Mouse (Mus musculus) heart, embryonic 15.5 days (tissue): Measurements from ENCODE around the gene Gpn2. TPM values are rescaled to one million over a fixed set of nuclear protein-coding genes. Genes with fewer than 3 reads are reported as not detected.

Experiments
- ATAC-seq: fragments of 200-750 bp; cut with Nextera tagmentation; replicated peaks from 2 replicates; pipeline ENCODE4 v1.8.0; 2017; ENCODE audit warnings: low read depth, moderate TSS enrichment; ENCODE audit not compliant: insufficient number of reproducible peaks, insufficient read depth, low FRiP score
- H3K27ac ChIP-seq: fragments of 300-500 bp; sonication (generic); 2 replicates; pipeline ENCODE4 v1.5.1; 2015; ENCODE audit warnings: mild to moderate bottlenecking, inconsistent platforms
- H3K27me3 ChIP-seq: fragments of 300-500 bp; sonication (generic); 2 replicates; pipeline ENCODE4 v1.6.1; 2015; ENCODE audit warnings: inconsistent platforms
- H3K36me3 ChIP-seq: fragments of 300-500 bp; sonication (generic); 2 replicates; pipeline ENCODE4 v1.6.1; 2015; ENCODE audit warnings: mild to moderate bottlenecking, inconsistent platforms
- H3K4me1 ChIP-seq: fragments of 300-500 bp; sonication (generic); replicated peaks from 2 replicates; pipeline ENCODE4 v1.6.1; 2015; ENCODE audit warnings: inconsistent platforms
- H3K4me2 ChIP-seq: fragments of 300-500 bp; sonication (generic); 2 replicates; pipeline ENCODE4 v1.6.1; 2015; ENCODE audit warnings: inconsistent platforms, mild to moderate bottlenecking, moderate library complexity
- H3K4me3 ChIP-seq: fragments of 300-500 bp; sonication (generic); 2 replicates; pipeline ENCODE4 v1.5.1; 2015; ENCODE audit warnings: mild to moderate bottlenecking, inconsistent platforms
- H3K9ac ChIP-seq: fragments of 300-500 bp; sonication (generic); 2 replicates; pipeline ENCODE4 v1.6.1; 2015; ENCODE audit warnings: mild to moderate bottlenecking, inconsistent platforms
- H3K9me3 ChIP-seq: fragments of 300-500 bp; sonication (generic); replicated peaks from 2 replicates; pipeline ENCODE4 v1.6.1; 2016; ENCODE audit warnings: inconsistent platforms
- WGBS: fragments of 180-500 bp; shearing (Covaris S2); methylation state at CpG from one replicate; pipeline ENCODE4 v1.1.7; 2015; ENCODE audit warnings: mixed read lengths; 5-methylcytosine and 5-hydroxymethylcytosine counted together
- polyA plus RNA-seq: library from polyadenylated mRNA; unstranded; fragments of >200 nt; fragmentation: Nextera tagmentation; extraction: Ambion mirVana; gene quantifications from 2 replicates; pipeline ENCODE4 v1.2.1, GENCODE M21; 2015

Gpn2 gene
- polyA plus RNA-seq, 1 experiment from 2014 or later, result 10.4 TPM

GRCm38 (mm10) chr4:133596084-133596483 is 11.9 kb downstream of the Gpn2 start:
- WGBS, result 74% methylated on average over 6 of the region's 6 CpGs
- no peak overlapping the region for H3K4me3 ChIP-seq

GRCm38 (mm10) chr4:133598616-133599015 is 14.5 kb downstream of the Gpn2 start:
- no peaks in the 10 kb centered on the region for H3K36me3 ChIP-seq
- peak overlapping the region; percentile 91 for H3K4me2 ChIP-seq
- peaks cover 39% of the 10 kb centered on the region for H3K27me3 ChIP-seq
- no peak overlapping the region; the same call in 1 of the 2 replicates for H3K4me3 ChIP-seq
- no peaks in the 10 kb centered on the region for H3K9me3 ChIP-seq
- no peak for ATAC-seq
- no peak overlapping the region; the same call in 1 of the 2 replicates for H3K27ac ChIP-seq
- peaks cover 19% of the 10 kb centered on the region for H3K4me1 ChIP-seq
- 50% methylated on average over 4 of the region's 4 CpGs for WGBS
- no peak overlapping the region for H3K9ac ChIP-seq

More at GRCm38 (mm10) chr4:133596084-133596483, 11.9 kb downstream of the Gpn2 start:
- ATAC-seq, result no peak
- Histone ChIP-seq H3K4me2 (no peak overlapping the region), H3K9me3 (no peaks in the 10 kb centered on the region), H3K27me3 (peaks cover 18% of the 10 kb centered on the region), H3K9ac (no peak overlapping the region), H3K27ac (no peak overlapping the region), H3K4me1 (peaks cover 14% of the 10 kb centered on the region), H3K36me3 (peaks cover 8% of the 10 kb centered on the region)

- peak overlapping the region; percentile 57; the same call in 1 of the 2 replicates for H3K27ac ChIP-seq
- WGBS, result 17% methylated on average over 7 of the region's 7 CpGs
- H3K27me3 ChIP-seq, result peaks cover 39% of the 10 kb centered on the region
Measured at GRCm38 (mm10) chr4:133599116-133599515, 15.0 kb downstream of the Gpn2 start.

GRCm38 (mm10) chr4:133599571-133600073 is 15.5 kb downstream of the Gpn2 start:
- H3K9me3 ChIP-seq, result no peaks in the 10 kb centered on the region
- H3K4me1 ChIP-seq, result peaks cover 19% of the 10 kb centered on the region
- peaks cover 4% of the 10 kb centered on the region; the same call in 1 of the 2 replicates for H3K36me3 ChIP-seq
- peaks cover 39% of the 10 kb centered on the region for H3K27me3 ChIP-seq
- H3K4me3 ChIP-seq, result peak overlapping the region; percentile 69
- H3K9ac ChIP-seq, result peak overlapping the region; percentile 68
- H3K4me2 ChIP-seq, result peak overlapping the region; percentile 91
- under 1% methylated on average over 50 of the region's 50 CpGs for WGBS
- ATAC-seq, result peak; percentile 95
- no peak overlapping the region for H3K27ac ChIP-seq

More at GRCm38 (mm10) chr4:133599116-133599515, 15.0 kb downstream of the Gpn2 start:
- H3K4me2 ChIP-seq, result peak overlapping the region; percentile 91
- no peaks in the 10 kb centered on the region for H3K9me3 ChIP-seq
- H3K4me1 ChIP-seq, result peaks cover 19% of the 10 kb centered on the region
- peak overlapping the region; percentile 69 for H3K4me3 ChIP-seq
- H3K9ac ChIP-seq, result peak overlapping the region; percentile 68
- no peak for ATAC-seq
- H3K36me3 ChIP-seq, result peaks cover 2% of the 10 kb centered on the region; the same call in 1 of the 2 replicates

- H3K4me1 ChIP-seq, result peaks cover 19% of the 10 kb centered on the region
- peak overlapping the region; percentile 91 for H3K4me2 ChIP-seq
- peak overlapping the region; percentile 69 for H3K4me3 ChIP-seq
- no peak for ATAC-seq
- peak overlapping the region; percentile 68 for H3K9ac ChIP-seq
- peaks cover 4% of the 10 kb centered on the region; the same call in 1 of the 2 replicates for H3K36me3 ChIP-seq
- peaks cover 39% of the 10 kb centered on the region for H3K27me3 ChIP-seq
- H3K27ac ChIP-seq, result no peak overlapping the region
- WGBS, result 13% methylated on average over 9 of the region's 9 CpGs
- no peaks in the 10 kb centered on the region for H3K9me3 ChIP-seq
Measured at GRCm38 (mm10) chr4:133600306-133600705, 16.1 kb downstream of the Gpn2 start.

- no peak within 1 kb of the TSS; the same call in 1 of the 2 replicates for H3K9ac ChIP-seq
- ATAC-seq, result no peak
Measured at GRCm38 (mm10) chr4:133601721-133602218, 17.6 kb downstream of the Gpn2 start, which contains the start of gene Sfn. Gene Sfn (minus strand): TSS chr4:133602168.

GRCm38 (mm10) chr4:133603056-133603455 is 18.9 kb downstream of the Gpn2 start:
- peaks cover 17% of the 10 kb centered on the region; the same call in 1 of the 2 replicates for H3K36me3 ChIP-seq
- 83% methylated on average over 5 of the region's 5 CpGs for WGBS

More at GRCm38 (mm10) chr4:133601721-133602218, 17.6 kb downstream of the Gpn2 start, which contains the start of gene Sfn:
- Histone ChIP-seq H3K27me3 (peaks cover 39% of the 10 kb centered on the region), H3K4me1 (peaks cover 19% of the 10 kb centered on the region), H3K36me3 (peaks cover 14% of the 10 kb centered on the region; the same call in 1 of the 2 replicates), H3K9me3 (no peaks in the 10 kb centered on the region), H3K4me2 (peak within 1 kb of the TSS; percentile 61), H3K4me3 (peak within 1 kb of the TSS; percentile 37), H3K27ac (peak within 1 kb of the TSS; percentile 21; the same call in 1 of the 2 replicates)
- WGBS, result 4% methylated on average over 16 of the region's 16 CpGs

GRCm38 (mm10) chr4:133604175-133604574 is 20.0 kb downstream of the Gpn2 start:
- H3K27me3 ChIP-seq, result peaks cover 33% of the 10 kb centered on the region
- H3K4me1 ChIP-seq, result peaks cover 17% of the 10 kb centered on the region
- no peak for ATAC-seq
- H3K27ac ChIP-seq, result no peak overlapping the region
- WGBS, result 78% methylated on average over 7 of the region's 7 CpGs
- H3K36me3 ChIP-seq, result peaks cover 24% of the 10 kb centered on the region; the same call in 1 of the 2 replicates
- H3K9me3 ChIP-seq, result no peaks in the 10 kb centered on the region
- no peak overlapping the region for H3K4me2 ChIP-seq
- no peak overlapping the region for H3K4me3 ChIP-seq
- no peak overlapping the region for H3K9ac ChIP-seq

More at GRCm38 (mm10) chr4:133603056-133603455, 18.9 kb downstream of the Gpn2 start:
- Histone ChIP-seq H3K27ac (no peak overlapping the region), H3K4me1 (peaks cover 19% of the 10 kb centered on the region), H3K9me3 (no peaks in the 10 kb centered on the region), H3K27me3 (peaks cover 39% of the 10 kb centered on the region), H3K4me3 (no peak overlapping the region), H3K4me2 (no peak overlapping the region), H3K9ac (no peak overlapping the region)
- ATAC-seq, result no peak

- H3K27ac ChIP-seq, result no peak overlapping the region
- peaks cover 12% of the 10 kb centered on the region for H3K4me1 ChIP-seq
- H3K4me3 ChIP-seq, result no peak overlapping the region
- no peak overlapping the region for H3K9ac ChIP-seq
- peaks cover 24% of the 10 kb centered on the region; the same call in 1 of the 2 replicates for H3K36me3 ChIP-seq
- H3K9me3 ChIP-seq, result no peaks in the 10 kb centered on the region
- no peak overlapping the region for H3K4me2 ChIP-seq
- no peak for ATAC-seq
- peaks cover 29% of the 10 kb centered on the region for H3K27me3 ChIP-seq
- WGBS, result 67% methylated on average over 6 of the region's 6 CpGs
Measured at GRCm38 (mm10) chr4:133604856-133605255, 20.7 kb downstream of the Gpn2 start.

GRCm38 (mm10) chr4:133605330-133605729 is 21.2 kb downstream of the Gpn2 start:
- peaks cover 24% of the 10 kb centered on the region for H3K27me3 ChIP-seq
- H3K36me3 ChIP-seq, result peaks cover 24% of the 10 kb centered on the region; the same call in 1 of the 2 replicates
- H3K4me1 ChIP-seq, result peaks cover 7% of the 10 kb centered on the region
- no peak overlapping the region for H3K27ac ChIP-seq
- WGBS, result 61% methylated on average over 9 of the region's 9 CpGs
- H3K9me3 ChIP-seq, result no peaks in the 10 kb centered on the region
- H3K9ac ChIP-seq, result no peak overlapping the region
- ATAC-seq, result no peak
- no peak overlapping the region for H3K4me2 ChIP-seq
- H3K4me3 ChIP-seq, result no peak overlapping the region

- no peak overlapping the region for H3K9ac ChIP-seq
- no peak for ATAC-seq
- H3K9me3 ChIP-seq, result no peaks in the 10 kb centered on the region
- no peak overlapping the region for H3K4me3 ChIP-seq
- H3K4me2 ChIP-seq, result no peak overlapping the region
- no peaks in the 10 kb centered on the region for H3K4me1 ChIP-seq
- peaks cover 9% of the 10 kb centered on the region for H3K27me3 ChIP-seq
- 75% methylated on average over 10 of the region's 10 CpGs for WGBS
- peaks cover 30% of the 10 kb centered on the region; the same call in 1 of the 2 replicates for H3K36me3 ChIP-seq
- no peak overlapping the region for H3K27ac ChIP-seq
Measured at GRCm38 (mm10) chr4:133607284-133607683, 23.1 kb downstream of the Gpn2 start.
